Mouse (Mus musculus) kidney, embryonic 14.5 days (tissue): ENCODE measurements around the gene Zc3h18. TPM values are rescaled to one million over a fixed set of nuclear protein-coding genes. Genes with fewer than 3 reads are reported as not detected.

Experiments
- ATAC-seq: fragments of 200-750 bp; cut with Nextera tagmentation; 2 replicates; pipeline ENCODE4 v1.8.0; 2017; ENCODE audit warnings: moderate number of reproducible peaks, mild to moderate bottlenecking, moderate TSS enrichment, moderate library complexity; ENCODE audit not compliant: low FRiP score, low TSS enrichment
- H3K27ac ChIP-seq: fragments of 300-500 bp; sonication (generic); 2 replicates; pipeline ENCODE4 v1.5.1; 2014; ENCODE audit warnings: low read depth, mild to moderate bottlenecking, low read length, moderate library complexity, mixed read lengths
- H3K27me3 ChIP-seq: fragments of 300-500 bp; sonication (generic); 2 replicates; pipeline ENCODE4 v1.6.1; 2014; ENCODE audit warnings: mild to moderate bottlenecking, low read length; ENCODE audit not compliant: control insufficient read depth, insufficient read depth
- H3K36me3 ChIP-seq: fragments of 300-500 bp; sonication (generic); 2 replicates; pipeline ENCODE4 v1.6.1; 2014; ENCODE audit warnings: low read length, mixed read lengths; ENCODE audit not compliant: control insufficient read depth, insufficient read depth
- H3K4me1 ChIP-seq: fragments of 300-500 bp; sonication (generic); 2 replicates; pipeline ENCODE4 v1.6.1; 2014; ENCODE audit warnings: low read length, mixed read lengths; ENCODE audit not compliant: control insufficient read depth, insufficient read depth
- H3K4me2 ChIP-seq: fragments of 300-500 bp; sonication (generic); replicated peaks from 2 replicates; pipeline ENCODE4 v1.6.1; 2014; ENCODE audit warnings: low read depth, mild to moderate bottlenecking, low read length
- H3K4me3 ChIP-seq: fragments of 300-500 bp; sonication (generic); 2 replicates; pipeline ENCODE4 v1.5.1; 2014; ENCODE audit warnings: mild to moderate bottlenecking, low read length
- H3K9ac ChIP-seq: fragments of 300-500 bp; sonication (generic); 2 replicates; pipeline ENCODE4 v1.6.1; 2014; ENCODE audit warnings: low read depth, mild to moderate bottlenecking, low read length, moderate library complexity
- H3K9me3 ChIP-seq: fragments of 300-500 bp; sonication (generic); 2 replicates; pipeline ENCODE4 v1.6.1; 2016; ENCODE audit warnings: low read length; ENCODE audit not compliant: control insufficient read depth
- WGBS: fragments of 180-500 bp; shearing (Covaris S2); extraction: QIAGEN DNeasy Blood & Tissue Kit; methylation state at CpG from one replicate; pipeline ENCODE4 v1.1.7; 2014; 5-methylcytosine and 5-hydroxymethylcytosine counted together
- polyA plus RNA-seq: library from polyadenylated mRNA; unstranded; fragments of >200 nt; fragmentation: Nextera tagmentation; extraction: Ambion mirVana; gene quantifications from 2 replicates; pipeline ENCODE4 v1.2.1, GENCODE M21; 2014

The Zc3h18 gene
- polyA plus RNA-seq, 1 experiment from 2014 or later: 43.8 TPM

- no peaks in the 10 kb centered on the region for H3K9me3 ChIP-seq
- H3K27ac ChIP-seq: no peak overlapping the region
- H3K4me2 ChIP-seq: no peak overlapping the region
- peaks cover 38% of the 10 kb centered on the region for H3K27me3 ChIP-seq
- H3K9ac ChIP-seq: no peak overlapping the region
- no peak overlapping the region for H3K4me3 ChIP-seq
- WGBS: 90% methylated on average over 13 of the region's 13 CpGs
- no peak for ATAC-seq
- H3K36me3 ChIP-seq: peaks cover 16% of the 10 kb centered on the region
- peaks cover 20% of the 10 kb centered on the region; the same call in 1 of the 2 replicates for H3K4me1 ChIP-seq
Observed at GRCm38 (mm10) chr8:122334791-122335490, 41.5 kb upstream of the Zc3h18 start.

DNA sequence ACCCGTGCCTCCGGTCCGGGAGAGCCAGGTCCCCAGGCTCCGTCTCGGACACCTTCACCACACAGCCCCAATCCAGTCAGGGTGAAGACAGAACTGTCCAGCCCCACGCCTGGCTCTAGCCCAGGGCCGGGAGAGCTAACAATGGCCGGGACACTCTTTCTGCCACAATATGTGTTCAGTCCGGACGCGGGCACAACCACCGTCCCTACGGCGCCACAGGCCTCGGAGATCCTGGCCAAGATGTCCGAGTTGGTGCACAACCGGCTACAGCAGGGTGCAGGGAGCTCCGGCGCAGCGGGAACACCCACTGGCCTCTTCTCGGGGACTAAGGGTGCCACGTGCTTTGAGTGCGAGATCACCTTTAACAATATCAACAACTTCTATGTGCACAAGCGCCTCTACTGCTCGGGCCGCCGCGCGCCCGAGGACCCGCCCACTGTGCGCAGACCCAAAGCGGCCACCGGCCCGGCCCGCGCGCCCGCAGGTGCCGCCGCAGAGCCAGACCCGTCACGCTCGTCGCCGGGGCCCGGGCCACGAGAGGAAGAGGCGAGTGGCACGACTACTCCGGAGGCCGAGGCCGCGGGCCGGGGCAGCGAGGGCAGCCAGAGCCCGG is 40.7 kb upstream of the Zc3h18 start:
- Histone ChIP-seq H3K9ac (peak overlapping the region; percentile 61), H3K9me3 (no peaks in the 10 kb centered on the region), H3K4me2 (peak overlapping the region; percentile 90), H3K4me3 (peak overlapping the region; percentile 54), H3K36me3 (peaks cover 16% of the 10 kb centered on the region), H3K4me1 (peaks cover 20% of the 10 kb centered on the region; the same call in 1 of the 2 replicates), H3K27ac (no peak overlapping the region), H3K27me3 (peaks cover 38% of the 10 kb centered on the region)
- WGBS: 17% methylated on average over 43 of the region's 57 CpGs
- peak; percentile 19 for ATAC-seq

DNA sequence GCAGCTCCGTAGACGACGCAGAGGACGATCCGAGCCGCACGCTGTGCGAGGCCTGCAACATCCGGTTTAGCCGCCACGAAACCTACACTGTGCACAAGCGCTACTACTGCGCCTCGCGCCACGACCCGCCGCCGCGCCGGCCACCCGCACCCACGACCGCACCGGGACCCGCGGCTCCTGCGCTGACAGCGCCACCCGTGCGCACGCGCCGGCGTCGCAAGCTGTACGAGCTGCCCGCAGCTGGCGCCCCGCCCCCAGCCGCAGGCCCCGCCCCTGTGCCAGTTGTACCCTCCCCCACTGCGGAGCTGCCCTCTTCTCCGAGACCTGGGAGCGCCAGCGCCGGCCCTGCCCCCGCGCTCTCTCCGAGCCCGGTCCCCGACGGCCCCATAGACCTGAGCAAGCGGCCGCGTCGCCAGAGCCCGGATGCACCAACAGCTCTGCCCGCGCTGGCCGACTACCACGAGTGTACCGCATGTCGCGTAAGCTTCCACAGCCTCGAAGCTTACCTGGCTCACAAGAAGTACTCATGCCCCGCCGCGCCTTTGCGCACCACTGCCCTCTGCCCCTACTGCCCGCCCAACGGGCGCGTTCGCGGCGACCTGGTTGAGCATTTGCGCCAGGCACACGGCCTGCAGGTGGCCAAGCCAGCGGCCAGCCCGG is 40.0 kb upstream of the Zc3h18 start:
- peak; percentile 51 for ATAC-seq
- WGBS: 6% methylated on average over 78 of the region's 81 CpGs
- H3K36me3 ChIP-seq: peaks cover 16% of the 10 kb centered on the region
- peak overlapping the region; percentile 90 for H3K4me2 ChIP-seq
- peak overlapping the region; percentile 61 for H3K9ac ChIP-seq
- H3K4me1 ChIP-seq: peaks cover 16% of the 10 kb centered on the region; the same call in 1 of the 2 replicates
- peak overlapping the region; percentile 54 for H3K4me3 ChIP-seq
- H3K9me3 ChIP-seq: no peaks in the 10 kb centered on the region
- H3K27me3 ChIP-seq: peaks cover 38% of the 10 kb centered on the region
- H3K27ac ChIP-seq: no peak overlapping the region

- Histone ChIP-seq H3K36me3 (peaks cover 13% of the 10 kb centered on the region), H3K4me1 (peaks cover 26% of the 10 kb centered on the region), H3K9me3 (no peaks in the 10 kb centered on the region), H3K9ac (no peak overlapping the region), H3K27ac (no peak overlapping the region), H3K4me2 (no peak overlapping the region), H3K27me3 (peaks cover 45% of the 10 kb centered on the region), H3K4me3 (no peak overlapping the region)
- no peak for ATAC-seq
- WGBS: 62% methylated on average over 6 of the region's 6 CpGs
Observed at GRCm38 (mm10) chr8:122338852-122339251, 37.6 kb upstream of the Zc3h18 start.

GRCm38 (mm10) chr8:122340761-122341160 is 35.6 kb upstream of the Zc3h18 start:
- Histone ChIP-seq H3K9ac (no peak overlapping the region), H3K9me3 (no peaks in the 10 kb centered on the region), H3K27ac (no peak overlapping the region), H3K27me3 (peaks cover 30% of the 10 kb centered on the region), H3K4me3 (no peak overlapping the region), H3K4me1 (peaks cover 27% of the 10 kb centered on the region), H3K4me2 (no peak overlapping the region), H3K36me3 (no peaks in the 10 kb centered on the region)
- no peak for ATAC-seq
- WGBS: 87% methylated on average over 3 of the region's 3 CpGs

DNA sequence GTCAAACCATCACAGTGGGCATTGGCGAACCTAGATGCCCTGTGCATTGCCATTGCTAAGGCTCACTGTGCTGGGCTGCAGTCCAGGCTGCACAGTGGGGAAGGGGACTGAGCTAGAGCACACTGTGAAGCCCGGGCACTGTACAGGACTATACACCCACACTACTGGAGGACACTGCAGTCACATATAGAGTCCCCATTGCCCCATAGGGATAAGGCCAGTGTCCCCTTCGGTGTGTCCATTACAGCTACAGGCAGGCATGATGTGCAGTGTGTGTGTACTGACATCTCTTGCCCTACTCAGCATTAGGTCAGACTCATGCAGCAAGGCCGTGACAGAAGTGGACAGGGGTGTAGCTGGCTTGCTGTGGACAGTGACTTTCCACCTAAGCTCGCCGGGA is 34.6 kb upstream of the Zc3h18 start:
- peaks cover 20% of the 10 kb centered on the region for H3K27me3 ChIP-seq
- no peaks in the 10 kb centered on the region for H3K9me3 ChIP-seq
- H3K4me1 ChIP-seq: peaks cover 20% of the 10 kb centered on the region
- H3K9ac ChIP-seq: no peak overlapping the region
- H3K4me2 ChIP-seq: no peak overlapping the region
- 89% methylated on average over 6 of the region's 6 CpGs for WGBS
- H3K4me3 ChIP-seq: no peak overlapping the region
- no peak for ATAC-seq
- no peaks in the 10 kb centered on the region for H3K36me3 ChIP-seq
- no peak overlapping the region for H3K27ac ChIP-seq

DNA sequence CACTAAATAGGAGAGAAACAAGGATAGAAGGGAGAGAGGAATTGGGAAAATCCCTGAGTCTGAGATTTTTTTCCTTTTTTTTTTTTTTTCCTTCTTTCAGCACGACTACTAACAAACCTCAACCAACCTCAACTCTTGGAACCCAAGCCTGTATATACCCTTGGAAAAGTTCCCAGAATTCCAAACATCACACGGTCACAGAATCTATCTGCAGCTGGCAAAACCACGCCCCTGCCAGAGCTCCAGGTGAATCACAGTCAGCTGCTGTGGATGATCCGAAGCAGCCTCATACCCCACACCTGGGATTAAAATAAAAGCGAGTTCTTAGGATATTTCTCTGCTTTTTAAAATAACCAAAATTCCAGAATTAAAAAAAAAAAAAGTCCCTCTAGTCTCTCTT is 34.0 kb upstream of the Zc3h18 start:
- no peaks in the 10 kb centered on the region for H3K36me3 ChIP-seq
- peaks cover 16% of the 10 kb centered on the region for H3K4me1 ChIP-seq
- no peaks in the 10 kb centered on the region for H3K9me3 ChIP-seq
- no peak overlapping the region for H3K27ac ChIP-seq
- H3K27me3 ChIP-seq: peaks cover 15% of the 10 kb centered on the region
- no peak for ATAC-seq
- no peak overlapping the region for H3K4me3 ChIP-seq
- no peak overlapping the region for H3K9ac ChIP-seq
- 0 out of 2 replicates have a peak overlapping the region, but pooled peaks have one; percentile 57 for H3K4me2 ChIP-seq
- WGBS: 50% methylated on average over 5 of the region's 5 CpGs

GRCm38 (mm10) chr8:122342806-122343209 is 33.6 kb upstream of the Zc3h18 start:
- no peaks in the 10 kb centered on the region for H3K36me3 ChIP-seq
- H3K9ac ChIP-seq: no peak overlapping the region; the same call in 1 of the 2 replicates
- 0 out of 2 replicates have a peak, but pooled peaks have one; percentile 17 for ATAC-seq
- H3K9me3 ChIP-seq: no peaks in the 10 kb centered on the region
- 2% methylated on average over 9 of the region's 9 CpGs for WGBS
- peak overlapping the region; percentile 57 for H3K4me2 ChIP-seq
- H3K4me1 ChIP-seq: peaks cover 16% of the 10 kb centered on the region
- peaks cover 11% of the 10 kb centered on the region for H3K27me3 ChIP-seq
- peak overlapping the region; percentile 28 for H3K4me3 ChIP-seq
- no peak overlapping the region for H3K27ac ChIP-seq

DNA sequence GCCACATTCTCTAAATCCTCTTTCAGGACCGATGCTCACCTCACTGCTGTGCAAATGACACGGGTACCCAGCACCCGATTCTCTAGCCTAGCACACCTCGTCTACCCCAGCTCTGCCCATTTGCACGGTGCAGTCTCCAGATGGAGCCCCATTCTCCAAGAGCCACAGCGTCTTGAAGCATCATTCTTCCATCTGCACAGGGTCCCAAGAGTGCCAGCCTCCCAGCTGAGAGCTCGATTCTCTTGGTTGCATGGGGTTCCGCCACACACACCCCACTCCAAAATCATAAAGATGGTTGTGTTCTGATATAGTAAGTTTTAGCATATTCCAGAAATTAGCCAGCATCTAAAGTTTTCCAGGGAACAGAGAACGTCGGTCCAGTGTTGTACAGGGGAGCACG is 33.1 kb upstream of the Zc3h18 start:
- H3K9ac ChIP-seq: peak overlapping the region; percentile 18; the same call in 1 of the 2 replicates
- H3K27ac ChIP-seq: no peak overlapping the region
- H3K4me1 ChIP-seq: peaks cover 16% of the 10 kb centered on the region
- no peak for ATAC-seq
- peak overlapping the region; percentile 28 for H3K4me3 ChIP-seq
- WGBS: 5% methylated on average over 11 of the region's 11 CpGs
- H3K4me2 ChIP-seq: peak overlapping the region; percentile 57
- no peaks in the 10 kb centered on the region for H3K9me3 ChIP-seq
- peaks cover 8% of the 10 kb centered on the region for H3K27me3 ChIP-seq
- H3K36me3 ChIP-seq: no peaks in the 10 kb centered on the region
